Mouse (Mus musculus) skeletal muscle tissue, postnatal 0 days (tissue): ENCODE results near the gene Ppfia2. TPM values are rescaled to one million over a fixed set of nuclear protein-coding genes. Genes with fewer than 3 reads are reported as not detected.

Experiments used
- polyA plus RNA-seq: library from polyadenylated mRNA; unstranded; fragments of >200 nt; fragmentation: Nextera tagmentation; extraction: Ambion mirVana; gene quantifications from 2 replicates; pipeline ENCODE4 v1.2.1, GENCODE M21; 2015

The Ppfia2 gene
- 0.14 and 0.27 TPM in 2 replicates for polyA plus RNA-seq

GRCm38 (mm10) chr10:106469855-106470532 is at the start of gene Ppfia2:
Ppfia2 (plus strand) TSS chr10:106470339.

